Mouse (Mus musculus): ENCODE measurements around the gene Gucy1b1. TPM values are rescaled to one million over a fixed set of nuclear protein-coding genes. Genes with fewer than 3 reads are reported as not detected.

The Gucy1b1 gene
- polyA plus RNA-seq, 1 experiment = 0.37 TPM

- Histone ChIP-seq H3K27me3 (ENCODE audit: control insufficient read depth, insufficient read depth, low read length, poor library complexity, severe bottlenecking) (no peaks in the 10 kb centered on the region), H3K27ac (ENCODE audit: insufficient read depth, low read length) (no peak overlapping the region), H3K4me1 (ENCODE audit: control insufficient read depth, insufficient read depth, low read length) (no peaks in the 10 kb centered on the region), H3K9ac (ENCODE audit: low read depth, poor library complexity, severe bottlenecking) (no peak overlapping the region), H3K36me3 (ENCODE audit: control insufficient read depth, insufficient read depth, low read length, poor library complexity, severe bottlenecking) (no peaks in the 10 kb centered on the region), H3K9me3 (replicated peaks; ENCODE audit: control insufficient read depth, insufficient read depth, low read length, poor library complexity, severe bottlenecking) (no peaks in the 10 kb centered on the region), H3K4me3 (ENCODE audit: low read depth, low read length) (no peak overlapping the region)
- no peak for TF ChIP-seq POLR2A (IDR thresholded peaks at IDR 0.05; ENCODE audit: insufficient read depth, low read length)
- TF ChIP-seq CTCF (IDR thresholded peaks at IDR 0.05; ENCODE audit: low read depth, low read length) = no peak
- no peak for TF ChIP-seq EP300 (IDR thresholded peaks at IDR 0.05; ENCODE audit: insufficient read depth, low read depth, low read length)
These were observed 91.2 kb downstream of the Gucy1b1 start for GRCm38 (mm10) chr3:81983120-81983895.

Other genes with a start within 250 kb of the Gucy1b1 start
- 2.0 and 2.3 TPM in 2 replicates for gene Ctso, start 142.1 kb downstream of the Gucy1b1 start, polyA plus RNA-seq (2011; ENCODE audit: insufficient read depth, insufficient read length, low read depth, missing spikeins)
- gene Tdo2, start 98.5 kb downstream of the Gucy1b1 start, polyA plus RNA-seq (2011; ENCODE audit: insufficient read depth, insufficient read length, low read depth, missing spikeins) = not detected in 2 replicates
- gene Asic5, start 92.4 kb downstream of the Gucy1b1 start, polyA plus RNA-seq (2011; ENCODE audit: insufficient read depth, insufficient read length, low read depth, missing spikeins) = not detected in 2 replicates
- gene Gucy1a1, start 71.1 kb upstream of the Gucy1b1 start, polyA plus RNA-seq (2011; ENCODE audit: insufficient read depth, insufficient read length, low read depth, missing spikeins) = 0.15 and 0.52 TPM in 2 replicates

All from ES-Bruce4 (cell line).